Mouse (Mus musculus) bone marrow, adult 2 months (tissue): ENCODE results near the gene Armc7. TPM values are rescaled to one million over a fixed set of nuclear protein-coding genes. Genes with fewer than 3 reads are reported as not detected.
"Not testable (repeated sequence)": the region's sequence is repeated elsewhere in the genome, so short reads cannot be mapped to it uniquely, and the experiment has no call there.

Experiments used
- H3K27ac ChIP-seq: fragments of 200-500 bp; 2 replicates; pipeline ENCODE4 v1.5.1; 2012; ENCODE audit warnings: low read depth, mild to moderate bottlenecking, control low read depth, inconsistent platforms, low read length; ENCODE audit not compliant: control insufficient read depth, poor library complexity, insufficient read depth
- H3K4me1 ChIP-seq: fragments of 200-500 bp; 2 replicates; pipeline ENCODE4 v1.6.1; 2011; ENCODE audit warnings: low read length; ENCODE audit not compliant: control insufficient read depth, insufficient read depth
- H3K4me3 ChIP-seq: fragments of 200-500 bp; replicated peaks from 2 replicates; pipeline ENCODE3; 2011; ENCODE audit warnings: mild to moderate bottlenecking, low read depth, low read length, control low read depth; ENCODE audit not compliant: control insufficient read depth
- CTCF ChIP-seq: fragments of 200-500 bp; IDR thresholded peaks from 2 replicates; pipeline ENCODE4 v1.5.1; 2011; ENCODE audit warnings: low read length, control low read depth; ENCODE audit not compliant: control insufficient read depth, insufficient read depth
- POLR2A ChIP-seq: fragments of 200-500 bp; IDR thresholded peaks from 2 replicates; pipeline ENCODE4 v1.6.1; 2011; ENCODE audit warnings: low read depth, mild to moderate bottlenecking, control low read depth, low read length, borderline replicate concordance; ENCODE audit not compliant: control insufficient read depth
- WGBS: fragments of 180-500 bp; shearing (Covaris S2); methylation state at CpG from one replicate; pipeline ENCODE4 v1.1.7; 2018; 5-methylcytosine and 5-hydroxymethylcytosine counted together
- polyA plus RNA-seq: library from polyadenylated mRNA; stranded (reverse); fragments of >200 nt; gene quantifications from 2 replicates; pipeline ENCODE4 v1.2.4, GENCODE M21; 2011; ENCODE audit warnings: low replicate concordance; ENCODE audit not compliant: missing spikeins, insufficient read depth, insufficient read length

Armc7 gene
- polyA plus RNA-seq, 1 experiment = 18.7 TPM

GRCm38 (mm10) chr11:115448998-115449397, 26.5 kb upstream of the Armc7 start:
- no peak overlapping the region for H3K27ac ChIP-seq
- H3K4me1 ChIP-seq = no peaks in the 10 kb centered on the region
- no peak for TF ChIP-seq CTCF
- no peak for TF ChIP-seq POLR2A
- H3K4me3 ChIP-seq = no peak overlapping the region
- WGBS = 82% methylated on average over 7 of the region's 7 CpGs

- no peak overlapping the region for H3K4me3 ChIP-seq
- no peak for TF ChIP-seq CTCF
- no peak for TF ChIP-seq POLR2A
- 84% methylated on average over 7 of the region's 7 CpGs for WGBS
- H3K4me1 ChIP-seq = no peaks in the 10 kb centered on the region
- no peak overlapping the region for H3K27ac ChIP-seq
Measured at GRCm38 (mm10) chr11:115450176-115450575, 25.3 kb upstream of the Armc7 start.

DNA sequence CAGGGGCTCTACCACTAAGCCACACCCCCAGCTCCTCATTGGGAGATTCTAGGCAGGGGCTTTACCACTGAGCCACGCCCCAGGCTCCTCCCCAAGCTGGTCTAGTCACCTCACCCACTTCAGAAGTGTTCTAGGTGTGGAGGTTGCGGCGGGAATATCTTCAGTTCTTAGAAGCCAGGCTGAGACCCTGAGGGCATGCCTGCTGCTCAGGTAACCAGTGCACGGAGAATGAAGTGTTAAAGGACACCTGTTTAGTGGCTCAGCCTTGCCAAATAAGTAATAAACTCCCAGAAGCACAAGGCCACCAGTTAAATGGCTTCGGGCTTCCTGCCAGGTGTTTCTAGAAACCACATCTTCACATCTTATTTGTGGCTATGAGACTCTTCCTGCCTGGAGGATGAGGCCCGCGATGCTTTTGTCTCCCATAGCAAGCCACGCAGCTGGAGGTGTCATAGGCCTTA, 23.7 kb upstream of the Armc7 start:
- Histone ChIP-seq H3K27ac (no peak overlapping the region), H3K4me1 (no peaks in the 10 kb centered on the region), H3K4me3 (no peak overlapping the region)
- 30% methylated on average over 8 of the region's 8 CpGs for WGBS
- no peak for TF ChIP-seq POLR2A
- TF ChIP-seq CTCF = no peak

DNA sequence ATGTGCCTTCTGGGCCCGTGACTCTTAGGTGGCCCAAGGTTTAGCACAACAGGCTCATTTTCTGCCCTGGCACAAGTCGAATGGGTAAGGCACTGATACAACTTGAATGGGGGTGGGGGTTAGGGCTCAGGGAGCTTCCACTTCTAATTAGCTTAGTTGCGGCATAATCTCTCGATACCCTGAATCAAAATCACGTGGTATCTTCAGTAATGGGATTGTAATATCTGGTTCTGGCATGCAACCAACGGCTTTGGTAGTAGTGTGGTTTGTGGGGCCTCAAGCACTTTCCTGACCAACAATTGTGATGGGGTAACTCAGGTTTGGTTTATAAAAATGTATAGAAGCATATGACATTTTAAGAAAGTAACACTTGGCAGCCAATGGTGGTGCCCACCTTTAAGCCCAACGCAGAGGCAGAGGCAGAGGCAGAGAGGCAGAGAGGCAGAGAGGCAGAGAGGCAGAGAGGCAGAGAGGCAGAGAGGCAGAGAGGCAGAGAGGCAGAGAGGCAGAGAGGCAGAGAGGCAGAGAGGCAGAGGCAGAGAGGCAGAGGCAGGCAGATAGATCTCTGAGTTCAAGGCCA, 23.1 kb upstream of the Armc7 start:
- H3K4me1 ChIP-seq = no peaks in the 10 kb centered on the region
- H3K4me3 ChIP-seq = no peak overlapping the region
- H3K27ac ChIP-seq = no peak overlapping the region
- TF ChIP-seq CTCF (no peak), POLR2A (no peak)
- 14% methylated on average over 7 of the region's 7 CpGs for whole genome bisulfite sequencing

DNA sequence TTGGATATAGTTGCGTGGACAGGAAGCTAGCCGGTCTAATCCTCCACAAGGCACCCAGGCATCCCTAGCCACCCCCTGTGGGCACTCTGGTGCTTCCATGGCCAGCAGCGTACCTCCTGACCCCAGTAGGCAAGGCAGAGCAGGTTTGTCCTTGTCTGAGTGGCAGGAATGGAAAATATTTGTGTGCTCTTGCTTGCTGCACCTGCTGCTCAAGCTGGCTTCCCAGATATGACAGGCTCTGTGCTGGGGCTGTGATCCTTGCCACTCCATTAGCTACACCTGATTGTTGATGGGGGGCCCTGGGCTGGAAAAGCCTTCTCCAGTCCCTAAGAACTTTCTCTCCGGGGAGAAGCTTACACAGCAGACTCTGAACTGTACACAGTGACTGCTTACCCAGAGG, 22.2 kb upstream of the Armc7 start:
- Histone ChIP-seq H3K4me3 (no peak overlapping the region), H3K27ac (no peak overlapping the region), H3K4me1 (no peaks in the 10 kb centered on the region)
- no peak for TF ChIP-seq POLR2A
- WGBS = 79% methylated on average over 4 of the region's 4 CpGs

- not testable (repeated sequence) for H3K4me3 ChIP-seq, H3K27ac ChIP-seq, H3K4me1 ChIP-seq
- 88% methylated on average over 6 of the region's 6 CpGs for WGBS
Measured at GRCm38 (mm10) chr11:115454822-115455221, 20.6 kb upstream of the Armc7 start.

GRCm38 (mm10) chr11:115455619-115456018, 19.8 kb upstream of the Armc7 start:
- H3K4me1 ChIP-seq = no peaks in the 10 kb centered on the region
- no peak for TF ChIP-seq CTCF
- 88% methylated on average over 15 of the region's 15 CpGs for WGBS
- no peak overlapping the region for H3K4me3 ChIP-seq
- no peak overlapping the region for H3K27ac ChIP-seq

- Histone ChIP-seq H3K4me3 (no peak overlapping the region), H3K27ac (no peak overlapping the region), H3K4me1 (no peaks in the 10 kb centered on the region)
- TF ChIP-seq CTCF (no peak), POLR2A (no peak)
- 86% methylated on average over 5 of the region's 5 CpGs for WGBS
Measured at GRCm38 (mm10) chr11:115456182-115456581, 19.3 kb upstream of the Armc7 start.

DNA sequence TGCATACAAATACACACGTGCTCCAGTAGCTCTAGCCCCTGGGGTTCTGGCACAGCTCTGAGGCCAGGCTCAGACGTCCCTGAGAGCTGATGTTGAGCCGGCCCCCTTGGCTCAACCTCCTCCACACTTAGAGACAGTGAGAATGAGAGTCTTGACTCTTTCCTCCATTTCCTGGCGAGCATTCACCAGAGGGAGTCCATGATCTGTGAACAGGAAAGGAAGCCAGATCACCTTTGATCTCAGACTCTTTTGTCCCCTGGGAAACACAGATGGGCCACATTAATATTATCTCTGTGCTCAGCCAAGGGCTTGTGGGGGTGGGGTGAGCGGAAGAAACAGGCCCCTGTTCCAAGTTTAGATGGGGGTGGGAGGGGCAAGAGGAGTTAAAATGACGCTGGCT, 18.1 kb upstream of the Armc7 start:
- H3K4me3 ChIP-seq = no peak overlapping the region
- WGBS = 61% methylated on average over 6 of the region's 6 CpGs
- no peak for TF ChIP-seq POLR2A
- TF ChIP-seq CTCF = no peak
- H3K27ac ChIP-seq = no peak overlapping the region
- no peaks in the 10 kb centered on the region for H3K4me1 ChIP-seq

DNA sequence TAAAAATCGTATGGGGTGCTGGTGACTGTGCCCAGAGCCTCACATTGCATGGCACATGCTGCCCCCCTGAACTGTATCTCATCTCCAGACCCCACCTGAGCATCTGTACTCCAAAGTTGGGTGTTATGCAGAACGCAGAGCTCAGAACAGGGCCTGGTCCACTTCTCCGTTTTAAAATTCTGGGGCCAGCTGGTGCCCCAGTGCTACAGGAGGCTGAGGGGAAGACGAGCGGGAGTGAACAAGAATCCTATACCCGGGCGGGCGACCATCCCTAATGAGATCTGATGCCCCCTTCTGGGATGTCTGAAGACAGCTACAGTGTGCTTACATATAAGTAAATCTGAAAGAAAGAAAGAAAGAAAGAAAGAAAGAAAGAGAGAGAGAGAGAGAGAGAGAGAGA, 14.5 kb upstream of the Armc7 start:
- TF ChIP-seq POLR2A (no peak), CTCF (no peak)
- Histone ChIP-seq H3K4me3 (no peak overlapping the region), H3K4me1 (no peaks in the 10 kb centered on the region), H3K27ac (no peak overlapping the region)
- 53% methylated on average over 8 of the region's 8 CpGs for WGBS
